ENCODE assay signal across 17 mouse cellular contexts in the genomic region with DNA sequence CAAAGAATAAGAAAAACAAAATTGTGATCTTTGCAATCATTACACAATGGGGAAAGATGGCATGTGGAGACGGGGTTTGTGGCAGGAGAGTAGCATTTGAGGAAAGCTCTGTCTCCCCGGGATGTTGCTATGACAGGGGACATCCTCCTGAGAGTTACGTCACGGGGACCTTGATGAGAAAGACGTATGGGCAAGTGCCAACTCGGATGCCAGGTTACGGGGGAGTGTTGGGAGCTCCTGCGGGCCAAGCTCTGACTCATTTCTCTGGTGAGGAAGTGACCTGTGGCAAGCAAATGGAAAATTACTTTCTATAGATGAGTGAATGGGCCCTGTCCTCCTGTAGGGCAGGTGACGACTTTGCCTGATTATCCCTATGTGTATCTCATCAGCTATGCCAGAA. TPM values are rescaled to one million over a fixed set of nuclear protein-coding genes. Genes with fewer than 3 reads are reported as not detected.
DNase-seq lines count a peak whose midpoint lies in the region; ATAC-seq lines count a peak whose summit lies in the region.
"Had no signal": no experiment of that assay in that cellular context is flagged by ENCODE, and none has a peak within 500 bp of the region (broad histone marks: within the 10 kb centered on the region; RNA-seq: fewer than 3 reads in every experiment).

No protein-coding gene starts in this region.

- no peak overlapping the region for H3K27ac ChIP-seq in intestine, embryonic 16.5 days (ENCODE audit: low read length)
- H3K27ac ChIP-seq in kidney, embryonic 16.5 days (ENCODE audit: low read length) = no peak overlapping the region
- H3K27ac ChIP-seq: gastrocnemius, adult 2 months; midbrain, embryonic 12.5 days; neural tube, embryonic 13.5 days had no signal

- no peak overlapping the region for H3K9ac ChIP-seq in intestine, embryonic 16.5 days (ENCODE audit: low read depth, low read length)
- H3K9ac ChIP-seq in kidney, embryonic 16.5 days (replicated peaks; ENCODE audit: low read length) = no peak overlapping the region
- H3K9ac ChIP-seq: forebrain, embryonic 15.5 days; midbrain, embryonic 12.5 days; neural tube, embryonic 13.5 days had no signal

- WGBS in intestine, embryonic 16.5 days = 85% methylated on average over 9 of the region's 9 CpGs
- 72% methylated on average over 9 of the region's 9 CpGs for WGBS in kidney, embryonic 16.5 days

- no peaks in the 10 kb centered on the region for H3K9me3 ChIP-seq in intestine, embryonic 16.5 days (ENCODE audit: control insufficient read depth, low read length)
- H3K9me3 ChIP-seq in kidney, embryonic 16.5 days (ENCODE audit: low read length) = no peaks in the 10 kb centered on the region
- H3K9me3 ChIP-seq: forebrain, embryonic 15.5 days; midbrain, embryonic 12.5 days; neural tube, embryonic 13.5 days had no signal

- H3K27me3 ChIP-seq in intestine, embryonic 16.5 days (replicated peaks; ENCODE audit: control insufficient read depth, insufficient read depth, low read length) = no peaks in the 10 kb centered on the region
- peaks cover 1% of the 10 kb centered on the region for H3K27me3 ChIP-seq in kidney, embryonic 16.5 days (ENCODE audit: insufficient read depth, low read length)
- H3K27me3 ChIP-seq: forebrain, embryonic 15.5 days; midbrain, embryonic 12.5 days; neural tube, embryonic 13.5 days had no signal

- ATAC-seq in intestine, embryonic 16.5 days = no peak
- ATAC-seq in kidney, embryonic 16.5 days (ENCODE audit: low FRiP score, low TSS enrichment) = no peak
- ATAC-seq in granulocyte monocyte progenitor cell, adult 5-6 weeks (replicated peaks; ENCODE audit: poor library complexity, severe bottlenecking) = no peak
- ATAC-seq: forebrain, embryonic 15.5 days had no signal

- peak; percentile 55 for DNase-seq in 3134 (ENCODE audit: extremely low read depth, insufficient read length, low spot score)
- DNase-seq in adrenal gland, adult (ENCODE audit: inconsistent age in 2 of 2, low spot score in 1 of 2) = peak; percentile 88 to 93
- peak; percentile 20 to 27 for DNase-seq in adrenal gland, postnatal 4 days (ENCODE audit: low spot score in 2 of 2)
- DNase-seq in cerebellum, adult 9-11 months = peak; percentile 89
- DNase-seq: gastrocnemius, adult 2 months; layer of hippocampus, postnatal 36 days; left cerebral cortex, postnatal 4 days; lung, adult 2 months; lung, postnatal 36 days; right cerebral cortex, postnatal 4 days had no signal

- no peaks in the 10 kb centered on the region for H3K36me3 ChIP-seq in intestine, embryonic 16.5 days (ENCODE audit: control insufficient read depth, insufficient read depth, low read length)
- no peaks in the 10 kb centered on the region for H3K36me3 ChIP-seq in kidney, embryonic 16.5 days (ENCODE audit: insufficient read depth, low read length)
- H3K36me3 ChIP-seq: forebrain, embryonic 15.5 days; neural tube, embryonic 13.5 days had no signal

- H3K4me3 ChIP-seq in intestine, embryonic 16.5 days (ENCODE audit: low read length) = no peak overlapping the region
- H3K4me3 ChIP-seq in kidney, embryonic 16.5 days (ENCODE audit: low read length) = no peak overlapping the region
- H3K4me3 ChIP-seq: erythroblast, embryonic 14.5 days; forebrain, embryonic 15.5 days; gastrocnemius, adult 2 months; midbrain, embryonic 12.5 days; neural tube, embryonic 13.5 days had no signal

- H3K4me1 ChIP-seq in intestine, embryonic 16.5 days (ENCODE audit: control insufficient read depth, insufficient read depth, low read length) = no peaks in the 10 kb centered on the region
- H3K4me1 ChIP-seq in kidney, embryonic 16.5 days (ENCODE audit: insufficient read depth, low read length) = no peaks in the 10 kb centered on the region

- H3K4me2 ChIP-seq in intestine, embryonic 16.5 days (ENCODE audit: low read depth, low read length) = no peak overlapping the region
- no peak overlapping the region for H3K4me2 ChIP-seq in kidney, embryonic 16.5 days (replicated peaks; ENCODE audit: low read depth, low read length)
- H3K4me2 ChIP-seq: forebrain, embryonic 15.5 days; midbrain, embryonic 12.5 days; neural tube, embryonic 13.5 days had no signal

RNA-seq across cellular contexts. Expression of gene Srrm4, which starts 26.0 kb away (rescaled TPM):
- total RNA-seq in adrenal gland, postnatal 4 days (2021) = 1 to 10 TPM; 4.9 to 5.2 TPM
- 1.4 and 1.5 TPM in 2 replicates for polyA plus RNA-seq in intestine, embryonic 16.5 days (2015; fragmentation: Nextera tagmentation; extraction: Ambion mirVana)
- 0.40 and 0.51 TPM in 2 replicates for polyA plus RNA-seq in kidney, embryonic 16.5 days (2015; fragmentation: Nextera tagmentation; extraction: Ambion mirVana)
- total RNA-seq in granulocyte monocyte progenitor cell, adult 5-6 weeks (2014; fragmentation: Nextera tagmentation) = not detected in 2 replicates
- not detected in 2 replicates for total RNA-seq in granulocyte monocyte progenitor cell, adult 5-6 weeks (2017)
- polyA plus RNA-seq: erythroblast, embryonic 14.5 days had no signal

Comparison
In these comparisons a context has a peak if more than half of its experiments do, and no peak if none do; other contexts are left out.
1. DNase-seq: peak in every context shown above with its lines; median percentile 90 in adrenal gland, adult; 89 in cerebellum, adult 9-11 months; 55 in 3134; 24 in adrenal gland, postnatal 4 days.
2. RNA of gene Srrm4, which starts 26.0 kb away (total RNA-seq): 4.9 to 5.2 TPM in adrenal gland, postnatal 4 days; not detected in granulocyte monocyte progenitor cell, adult 5-6 weeks; every median in the first group is over 4 times any median in the second.